Mouse (Mus musculus) effector memory CD4-positive, alpha-beta T cell, adult 7 months (primary cell): ENCODE results near the gene Fam173a. TPM values are rescaled to one million over a fixed set of nuclear protein-coding genes. Genes with fewer than 3 reads are reported as not detected.

Experiments used
- polyA plus RNA-seq: library from polyadenylated mRNA; unstranded; fragments of 100-300 nt; shearing (Covaris generic); gene quantifications from one replicate; pipeline ENCODE4 v1.2.1, GENCODE M21; 2017

The Fam173a gene
- 121 TPM for polyA plus RNA-seq

DNA sequence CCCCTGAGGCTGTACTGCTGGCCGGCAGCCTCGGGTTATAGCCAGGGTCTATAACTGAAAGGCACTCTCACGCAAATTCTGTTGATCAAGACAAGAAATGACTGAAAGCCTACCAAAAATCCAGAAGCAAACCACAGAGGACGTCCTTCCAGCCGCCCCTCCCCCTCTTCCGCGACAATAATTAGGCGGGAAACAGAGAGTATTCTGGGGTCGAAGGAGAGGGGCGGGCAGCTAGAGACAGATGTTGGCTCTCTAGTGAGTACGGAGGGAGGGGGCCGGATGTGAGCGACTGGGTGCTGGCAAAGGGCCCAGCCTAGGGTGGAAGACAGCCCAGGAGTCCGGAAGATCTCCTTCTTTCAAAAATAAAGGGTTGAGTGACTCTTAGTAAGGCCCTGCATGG, at the start of gene Fam173a:
Gene Fam173a (minus strand): TSS at position 287 of the 400 bp plus-strand sequence.

DNA sequence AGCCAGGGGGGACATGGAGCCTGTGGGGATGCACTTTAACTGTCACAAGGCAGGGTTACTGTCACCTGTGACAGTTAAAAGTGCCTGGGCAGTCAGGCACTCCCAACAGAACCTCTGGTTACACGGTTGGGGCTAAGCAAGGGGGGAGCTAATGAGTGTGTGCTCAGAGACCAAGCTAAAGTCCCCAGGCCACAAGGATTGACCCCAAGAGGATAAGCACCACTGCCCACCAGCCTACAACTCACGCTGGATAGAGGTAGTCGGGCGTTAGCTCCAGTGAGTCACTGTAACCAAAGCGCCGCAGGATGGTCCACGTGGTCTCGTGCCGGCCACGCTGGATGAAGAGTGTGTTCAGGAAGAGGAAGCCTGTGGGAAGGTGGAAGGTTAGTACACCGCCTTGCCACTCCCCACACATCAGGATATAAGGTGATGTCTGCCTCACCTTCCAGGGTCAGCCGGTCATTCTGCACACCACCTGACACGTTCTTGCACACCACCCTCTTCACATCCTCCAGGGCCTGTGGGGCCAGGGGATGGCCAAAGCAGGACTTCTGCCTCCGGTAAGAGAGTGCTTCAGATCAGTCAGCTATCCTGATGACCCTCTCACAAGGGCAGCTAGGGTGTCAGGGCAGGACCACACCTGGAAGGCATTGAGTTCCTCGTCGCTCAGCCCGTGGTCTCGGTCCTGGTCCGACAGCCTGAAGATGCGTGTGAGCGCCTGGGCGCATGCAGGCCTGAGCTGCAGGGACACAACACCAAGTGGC, 48.6 kb upstream of the Fam173a start, which contains the start of gene Gm20683:
Gene Gm20683 (minus strand): TSS at position 647 of the 764 bp plus-strand sequence.

DNA sequence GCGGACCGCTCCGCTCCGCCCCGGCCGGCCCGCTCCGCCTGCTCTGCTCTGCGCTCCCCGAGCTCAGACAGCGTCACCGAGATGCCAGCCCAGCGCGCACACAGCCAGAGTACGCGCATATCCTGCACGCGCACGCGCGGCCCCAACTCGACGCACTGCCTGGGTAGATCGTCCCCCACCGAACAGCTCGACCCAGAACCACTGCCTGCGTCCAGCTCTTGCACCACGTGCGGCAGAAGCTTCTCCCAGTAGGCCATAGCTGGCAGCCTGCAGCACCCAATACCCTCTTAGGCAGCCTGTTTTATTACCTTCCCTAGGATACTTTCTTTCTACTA, 44.3 kb upstream of the Fam173a start, which contains the start of gene Rhbdl1:
Gene Rhbdl1 (minus strand): TSS at position 220 of the 335 bp plus-strand sequence.

GRCm38 (mm10) chr17:25833291-25833663, 40.6 kb upstream of the Fam173a start, which contains the start of gene Stub1:
TSS of gene Stub1 (minus strand) at chr17:25833404.

GRCm38 (mm10) chr17:25828712-25829557, 36.2 kb upstream of the Fam173a start, which contains the start of gene Jmjd8:
TSS of gene Jmjd8 (plus strand) at chr17:25828867.

DNA sequence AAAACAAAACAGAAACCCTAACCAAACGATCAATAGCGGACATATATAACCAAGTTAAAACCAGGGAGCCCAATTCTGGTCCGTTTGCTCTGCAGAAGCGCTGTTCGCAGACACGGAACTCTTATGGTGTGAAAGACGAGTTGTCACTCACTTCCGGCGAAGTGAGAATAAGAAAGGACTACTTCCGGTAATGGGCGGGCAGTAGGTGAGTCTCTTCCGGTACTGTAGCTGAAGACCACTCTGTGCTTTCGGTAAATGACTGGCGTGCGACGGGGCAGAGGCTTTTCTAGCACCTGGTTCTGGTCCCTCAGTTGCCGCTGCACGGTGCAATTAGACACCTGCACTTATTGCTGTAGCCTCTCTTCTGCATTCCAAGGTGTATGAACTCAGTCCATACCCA, 30.8 kb upstream of the Fam173a start, which contains the start of gene Wdr24:
Gene Wdr24 (plus strand): TSS at position 176 of the 400 bp plus-strand sequence.

DNA sequence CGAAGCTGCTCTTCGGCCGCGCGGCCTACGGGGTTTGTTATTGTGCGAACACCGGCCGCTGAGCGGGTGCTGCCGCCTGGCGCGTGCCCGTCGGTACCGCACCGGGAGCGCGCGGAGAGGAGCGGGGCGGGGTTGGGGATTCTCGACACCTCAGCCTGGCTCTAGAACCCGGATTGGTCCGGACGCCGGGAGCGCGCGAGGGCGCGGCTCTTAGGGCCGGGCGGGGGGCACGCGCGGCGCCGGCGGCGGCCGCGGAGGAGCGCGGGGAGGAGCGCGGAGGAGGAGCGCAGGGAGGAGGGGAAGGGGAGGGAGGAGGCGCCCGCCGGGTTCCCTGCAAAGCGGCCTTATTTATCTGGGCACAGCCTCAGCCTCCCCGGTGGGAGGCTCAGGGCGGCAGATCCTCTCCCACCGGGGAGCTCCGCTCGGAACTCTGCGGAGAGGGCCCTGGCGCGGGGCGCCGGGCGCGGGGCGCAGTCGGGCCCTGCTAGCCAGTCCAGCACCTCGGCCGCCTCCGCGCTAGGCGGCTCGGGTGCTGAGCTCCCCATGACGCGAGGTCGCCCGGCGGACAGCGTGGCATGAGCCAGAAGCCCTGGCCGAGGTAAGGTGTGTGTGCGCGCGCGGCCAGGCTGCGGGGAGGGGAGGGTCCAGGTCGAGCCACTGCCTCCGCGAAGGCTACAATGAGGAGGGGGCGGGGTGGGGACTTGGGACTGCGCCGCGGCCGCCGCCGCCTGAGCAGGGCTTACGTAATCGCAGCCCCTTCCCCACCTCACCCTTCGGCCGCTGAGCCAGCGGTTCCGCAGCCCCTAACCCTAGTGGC, 16.3 kb upstream of the Fam173a start, which contains the start of gene Fbxl16:
Gene Fbxl16 (plus strand): TSS at position 297 of the 817 bp plus-strand sequence.

DNA sequence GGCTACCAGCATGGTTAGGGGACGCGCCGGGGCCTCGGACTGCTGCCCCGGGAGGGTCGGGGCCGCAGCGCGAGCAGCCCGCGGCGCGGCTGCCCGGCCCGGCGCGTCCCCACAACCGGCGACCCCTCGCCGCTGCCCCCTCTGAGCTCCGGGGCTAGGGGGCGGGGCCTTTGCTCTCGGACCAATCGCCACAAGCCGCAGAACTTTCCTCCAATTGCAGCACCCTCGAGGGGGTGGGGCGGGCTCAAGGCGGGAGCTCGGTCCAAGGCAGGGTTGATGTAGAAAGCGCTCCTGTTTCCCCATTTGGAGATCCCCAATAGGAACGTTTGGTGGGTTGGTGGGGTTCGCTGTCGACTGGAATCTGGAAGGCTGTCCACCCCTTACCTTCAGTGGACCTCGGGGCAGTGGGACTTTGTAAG, 4.3 kb upstream of the Fam173a start, which contains the start of gene Metrn:
Gene Metrn (minus strand): TSS at position 186 of the 419 bp plus-strand sequence.

DNA sequence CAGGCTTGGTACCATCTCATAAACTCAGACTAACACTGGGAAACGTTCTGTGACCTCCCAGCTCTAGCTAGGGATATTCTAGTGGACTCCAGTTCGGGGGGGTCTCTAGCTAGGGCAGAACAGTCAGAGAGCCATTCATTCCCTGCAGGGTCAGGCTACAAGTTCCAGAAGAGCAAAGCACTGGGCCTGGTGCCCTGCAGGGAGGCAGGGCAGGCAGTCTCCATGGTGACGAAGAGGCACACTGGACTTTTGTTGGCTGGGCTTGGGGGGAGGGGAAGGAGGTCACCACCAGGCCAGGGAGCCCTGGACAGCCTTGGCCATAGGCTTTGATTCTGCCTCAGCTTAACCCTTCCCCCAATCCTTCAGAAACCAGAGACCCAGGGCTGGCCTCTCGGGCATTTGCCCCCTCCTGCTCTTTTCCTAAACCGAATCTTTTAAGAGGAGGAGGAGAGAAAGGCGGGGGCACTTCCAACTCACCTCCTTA, 3.0 kb upstream of the Fam173a start, which contains the start of gene AC134908.4:
Gene AC134908.4 (minus strand): TSS at position 51 of the 484 bp plus-strand sequence.

DNA sequence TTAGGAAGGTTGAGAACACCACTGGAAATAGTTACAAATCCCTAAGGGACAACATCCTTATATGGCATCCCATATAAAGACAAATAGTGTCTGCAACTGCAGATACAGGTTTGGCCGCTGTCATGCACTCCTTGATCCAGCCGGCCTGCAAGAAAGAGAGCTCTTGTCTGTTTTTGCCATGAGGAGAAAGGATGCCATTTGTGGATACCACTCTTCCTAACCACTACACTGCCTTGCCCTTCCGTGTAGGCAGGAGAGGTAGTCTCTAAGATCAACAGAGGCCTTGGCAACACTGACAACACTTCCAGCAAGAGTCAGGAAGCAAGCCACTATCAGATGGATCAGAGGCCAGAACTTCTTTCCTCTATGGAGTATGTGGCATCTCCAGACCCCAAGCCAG, 6.4 kb downstream of the Fam173a start, which contains the start of gene Ccdc78:
Gene Ccdc78 (plus strand): TSS at position 301 of the 400 bp plus-strand sequence.

GRCm38 (mm10) chr17:25785281-25785745, 7.4 kb downstream of the Fam173a start, which contains the start of gene Haghl:
TSS of gene Haghl (minus strand) at chr17:25785673.

DNA sequence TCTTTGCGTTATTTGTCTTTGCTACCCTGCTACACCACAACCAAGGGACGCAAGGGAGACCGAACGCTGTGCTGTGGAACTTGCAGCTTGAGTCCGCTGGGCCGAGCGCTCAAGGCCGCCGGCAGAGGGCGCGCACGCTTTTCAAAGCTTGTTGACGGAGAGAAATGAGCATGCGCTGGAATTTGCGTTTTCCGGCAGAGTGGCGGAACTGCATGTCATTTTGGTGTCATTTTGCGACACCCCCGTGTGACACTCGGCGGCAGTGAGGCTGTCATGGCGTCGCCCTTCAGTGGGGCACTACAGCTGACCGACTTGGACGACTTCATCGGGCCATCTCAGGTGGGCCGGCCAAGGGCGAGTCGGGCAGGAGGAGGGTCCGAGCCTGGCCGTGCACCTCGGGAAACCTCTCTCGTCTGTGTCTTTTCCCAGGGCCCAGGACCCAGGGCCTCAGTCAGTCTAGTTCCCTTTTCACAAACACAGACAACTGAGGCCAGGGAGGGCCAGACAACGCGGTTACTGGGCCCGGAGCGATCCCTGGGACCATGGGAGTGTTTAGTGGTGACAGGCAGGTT, 19.1 kb downstream of the Fam173a start, which contains the start of gene Narfl:
Gene Narfl (plus strand): TSS at position 228 of the 572 bp plus-strand sequence.

DNA sequence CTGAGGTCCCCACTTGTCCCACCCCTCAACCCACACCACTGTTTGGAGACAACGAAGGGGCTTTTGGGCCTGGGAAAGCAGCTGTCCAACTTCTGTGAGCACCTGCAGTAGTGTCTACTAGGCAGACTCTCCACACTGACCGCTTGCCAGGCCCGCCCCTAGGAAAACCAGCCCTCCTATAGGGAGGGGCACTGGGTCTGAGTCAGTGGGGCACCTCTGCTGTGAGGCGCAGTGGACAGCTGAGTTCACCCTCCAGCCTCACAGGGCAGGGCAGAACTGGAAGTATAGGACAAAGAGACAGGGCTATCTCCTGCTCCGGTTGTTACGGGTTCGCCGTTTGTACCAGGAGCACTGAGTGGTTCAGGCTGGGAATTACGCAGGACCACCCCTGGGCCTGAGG, 38.5 kb downstream of the Fam173a start, which contains the start of gene Msln:
Gene Msln (minus strand): TSS at position 138 of the 400 bp plus-strand sequence.

Other genes with a start within 250 kb of the Fam173a start
- gene Sox8, start 222.2 kb downstream of the Fam173a start, polyA plus RNA-seq = not detected
- gene Lmf1, start 213.8 kb downstream of the Fam173a start, polyA plus RNA-seq = 15.7 TPM
- not detected for gene Gng13, start 75.7 kb downstream of the Fam173a start, polyA plus RNA-seq
- 5.7 TPM for gene Chtf18, start 65.5 kb downstream of the Fam173a start, polyA plus RNA-seq
- gene Rpusd1, start 65.2 kb downstream of the Fam173a start, polyA plus RNA-seq = 4.0 TPM
- not detected for gene Mslnl, start 56.9 kb downstream of the Fam173a start, polyA plus RNA-seq
- 0.67 TPM for gene Msln, start 38.5 kb downstream of the Fam173a start, polyA plus RNA-seq
- gene Narfl, start 19.1 kb downstream of the Fam173a start, polyA plus RNA-seq = 20.4 TPM
- gene Haghl, start 7.2 kb downstream of the Fam173a start, polyA plus RNA-seq = 26.4 TPM
- 0.69 TPM for gene Ccdc78, start 6.3 kb downstream of the Fam173a start, polyA plus RNA-seq
- not detected for gene AC134908.4, start 2.8 kb upstream of the Fam173a start, polyA plus RNA-seq
- gene Metrn, start 4.2 kb upstream of the Fam173a start, polyA plus RNA-seq = 26.0 TPM
- 0.18 TPM for gene Fbxl16, start 16.2 kb upstream of the Fam173a start, polyA plus RNA-seq
- 24.5 TPM for gene Wdr24, start 30.7 kb upstream of the Fam173a start, polyA plus RNA-seq
- gene Jmjd8, start 36.0 kb upstream of the Fam173a start, polyA plus RNA-seq = 18.4 TPM
- gene Stub1, start 40.5 kb upstream of the Fam173a start, polyA plus RNA-seq = 132 TPM
- gene Rhbdl1, start 44.4 kb upstream of the Fam173a start, polyA plus RNA-seq = 0.55 TPM
- 0.46 TPM for gene Gm20683, start 48.9 kb upstream of the Fam173a start, polyA plus RNA-seq
- 18.4 TPM for gene Rhot2, start 52.0 kb upstream of the Fam173a start, polyA plus RNA-seq
- 11.1 TPM for gene Wdr90, start 68.6 kb upstream of the Fam173a start, polyA plus RNA-seq
- 4.1 TPM for gene Mcrip2, start 75.9 kb upstream of the Fam173a start, polyA plus RNA-seq
- 41.4 TPM for gene Mettl26, start 82.2 kb upstream of the Fam173a start, polyA plus RNA-seq
- gene Wfikkn1, start 88.0 kb upstream of the Fam173a start, polyA plus RNA-seq = 0.49 TPM
- gene Rab40c, start 126.8 kb upstream of the Fam173a start, polyA plus RNA-seq = 15.3 TPM
- gene Pigq, start 152.0 kb upstream of the Fam173a start, polyA plus RNA-seq = 44.1 TPM
- gene Nhlrc4, start 152.1 kb upstream of the Fam173a start, polyA plus RNA-seq = not detected
- not detected for gene A930017K11Rik, start 159.7 kb upstream of the Fam173a start, polyA plus RNA-seq
- 18.6 TPM for gene Capn15, start 192.9 kb upstream of the Fam173a start, polyA plus RNA-seq